10 mouse cellular contexts compared by ENCODE assay signal in genomic region chr16:21374067-21374466, GRCm38 (mm10).
"Had no signal": no experiment of that assay in that cellular context is flagged by ENCODE, and none has a peak within 500 bp of the region (broad histone marks: within the 10 kb centered on the region; RNA-seq: fewer than 3 reads in every experiment).

No protein-coding gene starts in this region.

- H3K27ac ChIP-seq: kidney, postnatal 0 days; liver, embryonic 13.5 days; stomach, postnatal 0 days had no signal

- DNase-seq: kidney, adult 2 months; kidney, postnatal 25 days; liver, embryonic 13.5 days; lung, adult 2 months; lung, postnatal 14 days; lung, postnatal 4 days; midbrain, embryonic 14.5 days; thymus, postnatal 25 days had no signal

- H3K4me3 ChIP-seq: liver, embryonic 13.5 days had no signal
